Mouse (Mus musculus): ENCODE measurements around the gene Zfp827. TPM values are rescaled to one million over a fixed set of nuclear protein-coding genes. Genes with fewer than 3 reads are reported as not detected.

Gene Zfp827
- polyA plus RNA-seq (2016; fragmentation: Nextera tagmentation; extraction: Ambion mirVana): 1.0 and 1.3 TPM in 2 replicates

DNA sequence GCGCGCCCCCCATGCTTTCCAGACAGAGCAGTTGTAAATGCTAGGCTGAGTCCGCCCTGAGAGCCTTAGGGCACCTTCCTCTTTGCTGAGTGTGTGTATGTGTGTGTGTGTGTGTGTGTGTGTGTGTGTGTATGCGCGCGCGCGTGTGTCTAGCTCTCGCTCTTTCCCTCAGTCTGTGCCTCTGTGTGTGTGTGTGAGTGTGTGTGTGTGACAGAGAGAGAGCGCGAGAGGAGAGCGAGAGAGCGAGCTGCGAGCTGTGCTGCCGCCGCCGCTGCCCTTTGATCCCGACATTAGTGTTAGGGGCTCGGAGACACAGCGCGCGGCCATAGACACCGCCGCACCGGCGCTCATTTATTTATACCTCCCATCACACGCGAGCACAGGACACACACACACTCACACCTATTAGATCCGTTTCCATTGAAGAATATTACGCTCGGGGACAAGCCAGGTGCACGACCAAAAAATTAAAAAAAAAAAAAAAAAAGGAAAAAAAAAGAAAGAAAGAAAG is at the start of gene Zfp827:
Zfp827 (plus strand) TSS at position 461 of the 511 bp plus-strand sequence.
- WGBS (ENCODE audit: insufficient replicate concordance): under 1% methylated on average over 27 of the region's 32 CpGs
- Histone ChIP-seq H3K4me3 (peak within 1 kb of the TSS; percentile 64), H3K27me3 (replicated peaks) (peaks cover 69% of the 10 kb centered on the region), H3K27ac (peak within 1 kb of the TSS; percentile 85), H3K4me2 (peak within 1 kb of the TSS; percentile 72), H3K9ac (peak within 1 kb of the TSS; percentile 71), H3K36me3 (no peaks in the 10 kb centered on the region), H3K4me1 (peaks cover 8% of the 10 kb centered on the region; the same call in 1 of the 2 replicates), H3K9me3 (replicated peaks) (no peaks in the 10 kb centered on the region)
- ATAC-seq: peak; percentile 71

DNA sequence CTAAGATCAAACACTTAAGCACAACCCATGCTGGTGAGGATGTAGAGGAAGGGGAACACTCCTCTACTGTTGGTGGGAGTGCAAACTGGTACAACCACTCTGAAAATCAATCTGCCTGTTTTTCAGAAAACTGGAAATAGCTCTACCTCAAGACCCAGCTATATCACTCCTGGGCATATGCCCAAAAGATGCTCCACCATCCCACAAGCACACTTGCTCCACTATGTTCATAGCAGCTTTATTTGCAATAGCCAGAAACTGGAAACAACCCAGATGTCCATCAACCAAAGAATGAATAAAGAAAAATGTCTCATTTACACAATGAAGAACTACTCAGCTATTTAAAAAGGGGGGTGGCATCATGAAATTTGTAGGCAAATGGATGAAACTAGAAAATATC is 23.9 kb upstream of the Zfp827 start:
- no peak overlapping the region for H3K27ac ChIP-seq
- no peak for ATAC-seq

DNA sequence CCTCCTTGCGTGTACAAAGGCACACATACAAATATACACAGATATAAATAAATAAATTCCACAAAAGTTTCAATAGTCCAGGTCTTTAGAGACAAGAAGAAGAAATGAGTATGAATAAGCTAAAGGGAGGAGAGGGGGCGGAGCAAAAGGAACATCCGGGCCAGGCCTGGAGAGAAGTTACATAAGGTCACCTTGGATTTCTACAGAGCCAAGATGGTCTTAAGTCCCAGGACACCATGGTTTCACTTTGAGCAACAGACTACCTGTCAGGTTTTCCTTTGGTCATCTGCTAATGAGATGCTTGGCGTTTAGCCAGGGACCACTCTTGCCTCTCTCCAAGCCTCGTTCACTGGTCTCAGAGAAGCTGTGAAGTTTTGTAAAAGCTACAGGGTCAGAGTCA is 13.2 kb upstream of the Zfp827 start:
- no peak overlapping the region for H3K9ac ChIP-seq
- H3K36me3 ChIP-seq: no peaks in the 10 kb centered on the region
- H3K4me2 ChIP-seq: no peak overlapping the region
- H3K4me3 ChIP-seq: no peak overlapping the region
- 71% methylated on average over 5 of the region's 5 CpGs for WGBS (ENCODE audit: insufficient replicate concordance)
- H3K9me3 ChIP-seq (replicated peaks): no peaks in the 10 kb centered on the region
- H3K27ac ChIP-seq: no peak overlapping the region
- ATAC-seq: no peak
- no peaks in the 10 kb centered on the region for H3K27me3 ChIP-seq (replicated peaks)
- H3K4me1 ChIP-seq: no peaks in the 10 kb centered on the region

More for the DNA sequence above, 23.9 kb upstream of the Zfp827 start:
- no peaks in the 10 kb centered on the region for H3K27me3 ChIP-seq (replicated peaks)
- H3K36me3 ChIP-seq: no peaks in the 10 kb centered on the region
- no peak overlapping the region for H3K9ac ChIP-seq
- H3K9me3 ChIP-seq (replicated peaks): no peaks in the 10 kb centered on the region
- no peak overlapping the region for H3K4me3 ChIP-seq
- no peaks in the 10 kb centered on the region for H3K4me1 ChIP-seq
- H3K4me2 ChIP-seq: no peak overlapping the region

DNA sequence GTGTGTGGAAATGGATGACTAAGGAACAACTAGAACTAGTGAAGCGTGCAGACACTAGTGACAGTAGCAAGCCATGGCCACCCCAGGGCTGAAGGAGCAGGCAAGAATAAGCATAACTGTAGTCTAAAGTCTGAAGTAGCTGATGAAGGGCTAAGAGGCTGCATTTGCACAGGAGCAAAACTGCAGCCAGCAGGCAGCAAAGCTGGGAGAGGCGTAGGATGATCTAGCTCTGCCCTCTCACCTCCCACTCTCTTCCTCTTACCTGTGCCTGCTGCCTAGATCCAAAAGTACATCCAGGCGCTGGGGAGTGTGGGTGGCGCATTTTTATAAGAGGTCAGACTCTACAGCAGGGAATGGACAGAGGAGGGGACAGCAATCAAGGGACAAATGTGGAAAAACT is 12.2 kb upstream of the Zfp827 start:
- Histone ChIP-seq H3K9ac (no peak overlapping the region), H3K27me3 (replicated peaks) (no peaks in the 10 kb centered on the region), H3K9me3 (replicated peaks) (no peaks in the 10 kb centered on the region), H3K4me2 (no peak overlapping the region), H3K27ac (no peak overlapping the region), H3K36me3 (no peaks in the 10 kb centered on the region), H3K4me3 (no peak overlapping the region), H3K4me1 (no peaks in the 10 kb centered on the region)
- 60% methylated on average over 4 of the region's 4 CpGs for WGBS (ENCODE audit: insufficient replicate concordance)
- no peak for ATAC-seq

DNA sequence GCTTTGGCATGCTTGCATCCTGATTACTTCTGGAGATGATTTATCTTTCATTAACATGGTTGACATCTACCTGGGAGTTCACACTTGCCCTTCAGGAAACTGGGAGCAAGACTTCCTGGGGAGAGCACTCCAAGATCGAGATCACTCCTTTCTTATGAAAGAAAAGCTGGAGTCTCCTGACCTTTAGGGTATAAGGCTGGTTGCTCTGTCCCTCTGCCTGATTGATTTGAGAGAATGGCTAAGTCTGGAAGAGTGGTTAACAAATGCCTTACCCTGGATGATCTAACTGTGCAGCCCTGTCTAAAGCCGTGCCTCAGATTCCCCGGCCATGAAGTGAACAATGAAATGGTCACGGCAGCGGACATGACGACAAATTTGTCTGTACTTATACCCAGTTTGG is 11.7 kb upstream of the Zfp827 start:
- H3K27me3 ChIP-seq (replicated peaks): no peaks in the 10 kb centered on the region
- 59% methylated on average over 6 of the region's 6 CpGs for WGBS (ENCODE audit: insufficient replicate concordance)

DNA sequence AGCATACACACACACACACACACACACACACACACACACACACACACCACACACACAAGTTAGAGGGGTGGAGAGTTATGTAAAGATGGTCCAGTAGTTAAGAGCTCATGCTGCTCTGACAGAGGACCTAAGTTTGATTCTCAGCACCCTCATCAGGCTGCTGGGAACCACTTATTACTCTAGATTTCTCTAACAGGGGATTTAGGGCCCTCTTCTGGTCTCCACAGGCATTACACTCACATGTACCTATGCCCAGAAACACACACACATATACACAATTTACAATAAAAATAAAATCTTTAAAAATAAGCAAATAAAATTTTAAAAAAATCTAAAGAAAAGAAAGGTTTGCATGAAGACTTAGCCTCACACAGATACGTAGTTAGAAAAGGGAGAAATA is 4.3 kb upstream of the Zfp827 start:
- WGBS (ENCODE audit: insufficient replicate concordance): 80% methylated on average over 1 of the region's 1 CpGs
- Histone ChIP-seq H3K27ac (no peak overlapping the region), H3K4me3 (no peak overlapping the region), H3K9ac (no peak overlapping the region), H3K4me2 (no peak overlapping the region), H3K27me3 (replicated peaks) (peaks cover 28% of the 10 kb centered on the region), H3K36me3 (no peaks in the 10 kb centered on the region), H3K9me3 (replicated peaks) (no peaks in the 10 kb centered on the region), H3K4me1 (0 out of 2 replicates have a peak, but pooled peaks cover 4% of the 10 kb centered on the region)
- no peak for ATAC-seq

More for the DNA sequence above, 11.7 kb upstream of the Zfp827 start:
- Histone ChIP-seq H3K27ac (no peak overlapping the region), H3K4me3 (no peak overlapping the region), H3K36me3 (no peaks in the 10 kb centered on the region), H3K4me1 (no peaks in the 10 kb centered on the region), H3K9ac (no peak overlapping the region), H3K9me3 (replicated peaks) (no peaks in the 10 kb centered on the region), H3K4me2 (no peak overlapping the region)
- ATAC-seq: no peak

DNA sequence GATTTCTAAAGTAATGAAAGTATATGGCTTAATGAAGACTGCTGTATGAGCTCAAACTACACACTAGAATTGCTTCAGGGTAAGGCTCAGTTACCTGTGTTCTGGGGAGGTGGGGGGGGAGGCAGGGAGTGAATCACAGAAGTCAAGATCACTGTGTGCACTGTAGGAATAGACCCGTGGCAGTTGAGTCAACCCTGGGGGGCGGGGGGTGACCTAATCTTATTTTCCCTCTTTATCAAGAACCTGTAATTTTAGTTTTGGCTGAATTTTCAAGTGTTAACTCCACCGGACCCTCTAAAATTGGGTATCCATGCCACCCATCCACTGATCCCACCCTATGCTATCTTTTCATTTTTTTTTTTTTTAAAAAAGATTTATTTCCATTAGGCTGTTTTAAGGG is 918 bp upstream of the Zfp827 start:
- Histone ChIP-seq H3K27ac (no peak overlapping the region), H3K4me2 (no peak overlapping the region)

DNA sequence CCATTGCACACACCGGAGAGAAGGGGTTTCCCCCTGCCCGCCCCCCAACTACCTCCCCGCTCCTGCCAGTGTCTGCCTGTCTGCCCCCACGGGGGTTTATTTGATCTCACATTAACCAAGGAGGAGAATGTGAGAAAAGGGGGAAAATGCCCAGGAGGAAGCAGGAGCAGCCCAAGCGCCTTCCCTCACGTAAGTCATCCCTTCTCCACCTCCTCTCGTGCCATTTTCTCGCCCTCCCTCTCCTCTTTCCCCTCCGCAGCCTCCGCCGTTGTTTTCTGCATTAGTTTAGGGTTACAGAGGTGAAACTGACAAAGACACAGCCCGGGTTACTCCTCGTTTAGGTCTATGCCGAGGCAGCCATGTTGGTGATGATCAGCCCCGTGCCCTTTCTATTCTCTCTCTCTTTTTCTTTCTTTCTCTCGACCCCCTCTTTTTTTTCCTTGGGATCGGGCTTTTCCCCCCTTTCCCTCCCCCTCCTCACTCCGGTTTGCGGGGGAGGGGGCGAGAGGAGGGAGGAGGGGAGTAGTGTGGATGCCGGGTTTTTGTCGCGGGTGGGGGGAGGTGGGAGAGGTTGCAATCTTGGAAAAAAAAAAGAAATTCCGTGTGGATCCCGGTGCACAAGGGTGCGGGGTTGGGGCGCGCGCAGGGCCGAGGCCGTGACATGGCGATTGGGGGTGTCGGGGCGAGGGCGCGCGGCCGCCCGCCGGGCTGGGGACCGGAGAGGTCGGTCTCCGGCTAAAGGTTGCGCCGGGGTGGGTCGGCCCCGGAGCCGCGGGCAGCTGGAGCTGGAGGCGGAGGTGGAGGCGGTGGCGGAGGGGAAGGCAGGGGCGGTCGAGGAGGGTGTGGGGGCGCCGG is 531 bp downstream of the Zfp827 start:
- under 1% methylated on average over 46 of the region's 56 CpGs for WGBS (ENCODE audit: insufficient replicate concordance)
- no peak for ATAC-seq
- peaks cover 75% of the 10 kb centered on the region for H3K27me3 ChIP-seq (replicated peaks)
- H3K4me3 ChIP-seq: peak overlapping the region; percentile 64
- no peaks in the 10 kb centered on the region for H3K36me3 ChIP-seq
- H3K4me1 ChIP-seq: peaks cover 8% of the 10 kb centered on the region; the same call in 1 of the 2 replicates
- peak overlapping the region; percentile 85 for H3K27ac ChIP-seq
- H3K9me3 ChIP-seq (replicated peaks): no peaks in the 10 kb centered on the region
- H3K9ac ChIP-seq: peak overlapping the region; percentile 71
- peak overlapping the region; percentile 72 for H3K4me2 ChIP-seq

More for the DNA sequence above, 918 bp upstream of the Zfp827 start:
- H3K9ac ChIP-seq: no peak overlapping the region
- WGBS (ENCODE audit: insufficient replicate concordance): 31% methylated on average over 3 of the region's 3 CpGs
- no peaks in the 10 kb centered on the region for H3K36me3 ChIP-seq
- peaks cover 62% of the 10 kb centered on the region for H3K27me3 ChIP-seq (replicated peaks)
- H3K4me3 ChIP-seq: no peak overlapping the region; the same call in 1 of the 2 replicates
- ATAC-seq: no peak
- no peaks in the 10 kb centered on the region for H3K9me3 ChIP-seq (replicated peaks)
- peaks cover 8% of the 10 kb centered on the region; the same call in 1 of the 2 replicates for H3K4me1 ChIP-seq

DNA sequence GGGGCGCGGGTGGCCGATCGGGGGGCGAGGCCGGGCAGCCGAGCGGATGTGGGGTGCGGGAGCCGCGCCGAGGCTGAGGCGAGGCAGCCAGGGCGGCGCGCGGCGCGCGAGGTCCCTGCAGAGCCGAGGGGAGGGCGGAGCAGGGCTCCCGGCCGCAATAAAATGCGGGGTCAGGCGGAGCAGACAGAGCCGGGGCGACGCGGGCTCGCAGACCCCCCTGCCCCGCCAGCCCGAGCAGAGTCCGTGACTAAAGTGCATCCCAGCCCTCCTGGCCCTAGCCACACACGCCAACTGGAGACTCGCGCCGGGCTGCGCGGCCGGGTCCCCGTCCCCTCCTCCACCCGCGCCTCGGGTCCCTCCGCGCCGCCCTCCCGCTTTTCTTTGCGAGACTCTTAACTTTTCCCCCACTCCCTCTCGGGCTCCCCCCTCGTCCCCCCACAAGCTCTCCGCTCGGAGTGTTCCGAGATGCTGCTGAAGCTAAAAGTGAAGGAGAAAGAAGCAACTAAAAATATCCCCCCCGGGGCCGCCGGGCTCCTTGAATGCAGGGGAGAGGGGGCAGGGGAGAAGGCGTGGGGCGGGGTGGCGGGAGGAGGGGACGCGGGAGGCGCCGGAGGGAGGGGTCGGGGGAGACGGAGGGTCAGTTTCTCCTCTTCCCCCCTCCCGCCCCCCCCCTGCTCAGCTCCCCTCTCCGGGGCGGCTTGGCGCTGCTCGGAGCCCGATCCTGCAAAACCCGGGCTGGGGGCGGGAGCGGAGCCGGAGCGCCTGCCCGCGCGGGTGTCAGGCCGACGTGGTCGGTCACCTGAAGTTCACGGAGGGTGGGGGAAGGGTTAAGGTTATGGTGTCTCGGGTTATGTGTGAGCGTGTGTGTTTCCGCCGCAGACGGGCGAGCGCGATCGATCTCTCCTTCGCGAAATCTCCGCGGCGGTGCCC is 1.4 kb downstream of the Zfp827 start:
- Histone ChIP-seq H3K9ac (peak overlapping the region; percentile 71), H3K4me3 (peak overlapping the region; percentile 64), H3K27ac (peak overlapping the region; percentile 85), H3K4me2 (peak overlapping the region; percentile 72), H3K36me3 (no peaks in the 10 kb centered on the region), H3K9me3 (replicated peaks) (no peaks in the 10 kb centered on the region), H3K27me3 (replicated peaks) (peaks cover 75% of the 10 kb centered on the region), H3K4me1 (peaks cover 8% of the 10 kb centered on the region; the same call in 1 of the 2 replicates)
- 1% methylated on average over 64 of the region's 99 CpGs for WGBS (ENCODE audit: insufficient replicate concordance)
- ATAC-seq: peak; percentile 56

DNA sequence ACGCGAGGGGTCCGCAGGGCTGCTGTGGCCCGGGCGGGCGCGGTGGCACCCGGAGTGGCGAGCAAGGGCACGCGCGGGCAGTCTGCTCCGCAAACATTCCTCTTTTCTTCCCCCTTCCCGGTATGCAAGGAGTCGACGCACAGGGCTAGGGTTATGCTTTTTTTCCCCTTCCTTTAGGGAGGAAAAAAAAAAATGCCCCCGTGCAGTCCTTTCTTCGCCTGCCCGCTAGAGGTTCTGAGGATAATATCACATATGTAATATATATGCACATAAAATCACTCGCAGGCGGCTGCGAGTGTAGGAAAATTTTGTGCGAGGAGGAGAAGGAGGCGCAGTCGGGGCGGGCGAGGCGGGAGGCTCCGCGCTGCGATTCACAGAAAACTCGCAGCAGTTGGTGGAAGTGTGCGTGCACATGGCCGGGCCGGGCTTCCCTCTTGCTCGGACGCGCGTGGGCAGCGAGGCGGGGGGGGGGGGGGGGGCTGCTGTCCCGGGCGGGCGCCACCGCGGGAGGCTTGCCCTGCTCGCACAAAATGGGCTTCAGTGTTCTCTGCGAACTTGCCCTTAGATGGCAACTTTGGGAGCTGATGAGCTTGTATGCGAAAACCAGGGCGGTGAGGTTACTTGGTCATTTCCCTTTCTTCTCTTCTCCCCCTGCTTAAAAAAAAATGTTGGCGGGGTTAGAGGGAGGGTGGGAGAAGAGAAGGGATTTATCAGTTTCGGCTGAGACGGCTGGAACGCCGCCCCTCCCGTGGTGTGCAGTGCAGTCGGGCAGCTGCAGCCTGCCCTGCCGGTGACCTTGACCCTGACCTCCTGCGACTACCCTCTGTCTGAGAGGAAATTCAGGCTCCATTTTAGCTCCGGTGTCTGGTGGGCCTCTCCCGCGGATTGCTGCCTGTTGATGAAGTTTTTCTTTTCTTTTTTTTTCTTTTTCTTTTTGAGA is 2.4 kb downstream of the Zfp827 start:
- H3K4me2 ChIP-seq: peak overlapping the region; percentile 72
- ATAC-seq: no peak
- H3K9ac ChIP-seq: peak overlapping the region; percentile 71
- peak overlapping the region; percentile 64 for H3K4me3 ChIP-seq
- H3K4me1 ChIP-seq: peaks cover 8% of the 10 kb centered on the region; the same call in 1 of the 2 replicates
- H3K36me3 ChIP-seq: no peaks in the 10 kb centered on the region
- no peaks in the 10 kb centered on the region for H3K9me3 ChIP-seq (replicated peaks)
- 2% methylated on average over 54 of the region's 62 CpGs for WGBS (ENCODE audit: insufficient replicate concordance)
- peak overlapping the region; percentile 85 for H3K27ac ChIP-seq
- H3K27me3 ChIP-seq (replicated peaks): peaks cover 75% of the 10 kb centered on the region

DNA sequence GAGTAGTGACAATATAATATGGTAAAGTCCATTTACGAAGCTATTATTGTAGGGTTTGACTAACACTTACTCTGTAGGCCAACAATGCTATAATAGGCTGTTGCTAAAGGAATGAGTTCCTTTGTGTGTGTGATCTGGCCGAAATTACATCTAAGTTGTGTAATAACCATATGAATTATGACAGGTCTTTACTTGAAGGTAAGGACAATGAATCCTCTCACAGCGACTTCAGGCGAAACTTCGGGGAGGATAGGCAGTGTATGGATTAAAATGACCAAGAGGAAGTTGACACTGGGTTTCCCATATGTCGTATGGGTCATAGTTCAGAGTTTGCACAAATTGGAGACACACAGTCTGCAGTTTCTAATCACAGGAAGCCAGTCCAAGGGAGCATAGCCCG is 9.3 kb downstream of the Zfp827 start:
- WGBS (ENCODE audit: insufficient replicate concordance): 60% methylated on average over 7 of the region's 7 CpGs

More for the DNA sequence above, 9.3 kb downstream of the Zfp827 start:
- H3K4me2 ChIP-seq: no peak overlapping the region
- H3K4me1 ChIP-seq: peaks cover 3% of the 10 kb centered on the region; the same call in 1 of the 2 replicates
- no peak overlapping the region for H3K27ac ChIP-seq
- H3K9ac ChIP-seq: no peak overlapping the region
- H3K9me3 ChIP-seq (replicated peaks): no peaks in the 10 kb centered on the region
- H3K36me3 ChIP-seq: no peaks in the 10 kb centered on the region
- peaks cover 10% of the 10 kb centered on the region for H3K27me3 ChIP-seq (replicated peaks)
- H3K4me3 ChIP-seq: no peak overlapping the region
- no peak for ATAC-seq

Measured in liver, embryonic 12.5 days (tissue).